Mouse (Mus musculus): ENCODE measurements around the gene Gpr180.

Gene Gpr180

DNA sequence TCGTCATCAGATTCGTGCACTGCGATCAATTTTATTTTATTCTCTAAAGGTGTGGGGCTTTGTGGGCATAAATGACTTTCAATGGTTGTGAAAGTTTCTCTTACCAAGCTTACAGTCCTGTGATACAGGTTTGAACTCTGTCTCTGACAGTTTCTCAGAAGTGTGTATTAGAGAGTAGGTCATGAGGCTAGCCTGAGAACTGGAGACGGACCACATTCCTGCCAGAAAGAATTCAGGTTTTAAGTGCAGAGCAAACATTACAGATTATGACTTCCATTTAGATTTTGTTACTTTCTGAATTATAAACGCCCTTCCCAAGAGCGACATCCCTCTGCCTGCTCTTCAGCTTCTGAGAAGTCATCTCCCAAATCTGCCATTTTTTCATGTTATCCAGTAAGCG is 42.7 kb downstream of the Gpr180 start:
- no peak for TF ChIP-seq GATA4 (IDR thresholded peaks at IDR 0.05; ENCODE audit: insufficient replicate concordance, low read length)

- no peak for TF ChIP-seq GATA4 (IDR thresholded peaks at IDR 0.05; ENCODE audit: insufficient replicate concordance, low read length)
Observed at GRCm38 (mm10) chr14:118180117-118180557, 43.2 kb downstream of the Gpr180 start.

GRCm38 (mm10) chr14:118180711-118181177 is 43.8 kb downstream of the Gpr180 start:
- TF ChIP-seq GATA4 (IDR thresholded peaks at IDR 0.05; ENCODE audit: insufficient replicate concordance, low read length): no peak

DNA sequence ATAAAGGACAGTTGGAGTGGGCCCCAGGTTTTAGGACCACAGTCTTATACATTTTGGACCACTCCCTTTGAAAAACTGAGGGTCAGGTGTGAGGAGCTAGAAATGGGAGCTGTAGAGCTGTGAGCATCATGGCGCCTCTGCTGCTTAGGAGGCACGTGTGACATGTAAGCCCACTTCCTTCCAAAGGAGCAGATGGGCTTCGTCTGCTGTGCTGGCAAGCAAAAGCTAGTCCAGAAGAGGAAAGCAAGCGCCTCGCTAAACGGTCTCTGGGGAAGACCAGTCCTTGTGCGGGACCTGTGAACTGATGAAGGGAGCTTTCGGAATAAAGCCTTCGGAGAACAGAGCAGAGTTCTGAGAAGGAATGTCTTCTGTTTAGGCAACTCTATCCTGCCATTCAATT is 54.5 kb downstream of the Gpr180 start:
- no peak for TF ChIP-seq GATA4 (IDR thresholded peaks at IDR 0.05; ENCODE audit: insufficient replicate concordance, low read length)

DNA sequence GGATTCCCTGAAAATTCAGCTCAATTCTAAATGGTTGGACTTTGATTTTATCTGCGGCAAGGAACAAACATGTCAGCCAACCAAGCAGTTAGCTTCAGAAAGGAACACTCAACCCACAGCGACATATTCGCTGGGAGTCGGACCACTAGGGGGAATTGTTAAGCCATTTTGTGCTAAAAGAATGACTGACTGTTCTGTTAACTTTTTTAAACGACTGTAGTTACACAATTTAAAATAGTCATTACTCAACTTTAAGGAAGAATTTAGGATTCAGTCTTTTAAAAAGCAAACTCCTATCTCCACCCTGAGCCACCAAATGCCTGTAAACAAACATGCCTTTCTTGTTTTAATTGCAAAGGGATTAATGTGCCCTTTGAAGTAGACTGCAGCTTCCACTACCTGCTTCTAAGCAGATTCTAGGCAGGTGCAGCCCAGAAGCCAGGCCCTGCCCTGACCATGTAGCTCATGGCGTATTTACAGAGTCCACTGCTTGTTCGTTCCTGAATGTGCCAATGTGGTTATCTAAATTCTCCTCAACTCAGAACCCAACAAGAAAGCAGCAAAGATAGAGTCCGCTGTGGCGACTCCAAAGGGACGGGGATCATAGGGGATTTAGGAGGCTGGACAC is 56.2 kb downstream of the Gpr180 start:
- no peak for TF ChIP-seq GATA4 (IDR thresholded peaks at IDR 0.05; ENCODE audit: insufficient replicate concordance, low read length)

DNA sequence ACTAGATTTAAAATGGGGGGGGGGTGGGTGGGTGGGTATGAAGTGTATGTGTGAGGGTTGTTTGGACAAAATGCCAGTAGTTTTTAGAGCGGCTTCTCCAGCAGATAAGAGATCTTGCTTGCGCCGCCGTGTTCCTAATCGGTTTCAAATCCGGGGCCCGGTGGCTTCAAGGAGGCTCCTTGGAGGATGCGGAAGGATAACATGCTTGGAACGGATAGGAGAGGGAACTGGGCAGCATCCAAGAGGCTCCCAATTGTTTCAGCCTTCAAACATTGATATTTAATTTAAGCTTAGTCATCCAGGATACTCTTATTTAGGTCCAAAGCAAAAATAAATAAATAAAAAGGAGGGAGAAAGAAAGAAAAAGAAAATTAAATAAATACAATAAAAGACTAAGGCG is 56.7 kb downstream of the Gpr180 start:
- no peak for TF ChIP-seq GATA4 (IDR thresholded peaks at IDR 0.05; ENCODE audit: insufficient replicate concordance, low read length)

GRCm38 (mm10) chr14:118194219-118194914 is 57.4 kb downstream of the Gpr180 start:
- no peak for TF ChIP-seq GATA4 (IDR thresholded peaks at IDR 0.05; ENCODE audit: insufficient replicate concordance, low read length)

DNA sequence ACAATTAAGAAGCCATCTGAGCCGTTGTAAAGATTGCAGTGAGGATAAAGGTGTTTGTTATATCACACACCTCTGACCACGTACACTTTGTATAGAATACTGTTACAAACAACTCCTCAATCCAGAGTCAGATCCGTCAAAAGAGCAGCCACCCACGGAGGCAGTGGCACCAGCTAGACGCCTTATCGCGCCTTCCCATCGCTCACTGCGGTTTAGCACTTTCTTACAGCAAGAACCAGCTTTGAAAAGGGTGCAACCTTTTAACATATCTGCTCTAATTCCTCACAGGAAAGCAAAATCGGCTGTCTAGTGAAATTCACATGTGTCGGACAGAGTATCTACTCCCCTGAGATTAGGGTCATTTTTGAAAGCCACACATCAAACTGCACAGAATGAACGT is 60.1 kb downstream of the Gpr180 start:
- no peak for TF ChIP-seq GATA4 (IDR thresholded peaks at IDR 0.05; ENCODE audit: insufficient replicate concordance, low read length)

GRCm38 (mm10) chr14:118200731-118201130 is 63.8 kb downstream of the Gpr180 start:
- TF ChIP-seq GATA4 (IDR thresholded peaks at IDR 0.05; ENCODE audit: insufficient replicate concordance, low read length): no peak

DNA sequence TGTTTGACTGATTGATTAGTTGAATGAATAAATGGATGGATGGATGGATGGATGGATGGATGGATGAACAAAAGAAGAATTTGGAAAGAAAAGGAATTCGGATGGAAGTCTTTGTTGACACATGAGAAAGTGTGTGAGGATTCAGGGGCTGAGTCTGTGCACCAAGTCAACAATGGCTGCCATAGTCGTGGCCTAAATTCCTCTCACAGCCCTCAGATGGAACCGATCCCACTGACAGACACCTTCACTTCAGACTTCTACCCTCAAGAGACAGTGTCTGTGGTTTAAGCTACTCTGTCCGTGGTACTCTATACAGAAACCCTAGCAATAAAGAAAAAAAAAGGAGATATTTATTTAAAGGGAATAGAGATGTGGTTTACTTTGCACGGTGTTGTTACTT is 65.0 kb downstream of the Gpr180 start:
- TF ChIP-seq GATA4 (IDR thresholded peaks at IDR 0.05; ENCODE audit: insufficient replicate concordance, low read length): no peak

- no peak for TF ChIP-seq GATA4 (IDR thresholded peaks at IDR 0.05; ENCODE audit: insufficient replicate concordance, low read length)
Observed at GRCm38 (mm10) chr14:118203031-118203430, 66.1 kb downstream of the Gpr180 start.

GRCm38 (mm10) chr14:118207347-118207746 is 70.4 kb downstream of the Gpr180 start:
- no peak for TF ChIP-seq GATA4 (IDR thresholded peaks at IDR 0.05; ENCODE audit: insufficient replicate concordance, low read length)

DNA sequence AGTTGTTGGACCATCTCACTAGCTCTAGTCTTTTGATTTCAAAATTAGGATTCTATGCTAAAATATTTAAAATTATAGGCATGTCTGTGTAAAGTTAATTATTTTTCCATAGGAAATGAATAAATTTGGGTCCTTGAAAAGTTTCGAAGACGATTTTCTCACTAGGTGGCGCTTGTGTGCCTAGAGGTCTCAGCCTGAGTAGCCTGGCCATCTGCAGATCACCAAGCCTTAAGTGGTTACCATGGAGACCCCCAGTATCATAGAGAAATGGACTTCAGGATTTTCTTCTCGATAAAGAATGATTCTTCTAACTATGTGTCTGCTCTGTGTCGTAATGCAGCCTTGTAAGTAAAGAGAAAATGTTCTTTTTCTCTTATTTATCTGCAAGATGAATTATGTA is 72.7 kb downstream of the Gpr180 start:
- no peak for TF ChIP-seq GATA4 (IDR thresholded peaks at IDR 0.05; ENCODE audit: insufficient replicate concordance, low read length)

GRCm38 (mm10) chr14:118212188-118212804 is 75.3 kb downstream of the Gpr180 start:
- no peak for TF ChIP-seq GATA4 (IDR thresholded peaks at IDR 0.05; ENCODE audit: insufficient replicate concordance, low read length)

Measured in liver, adult (tissue).